Mouse (Mus musculus): ENCODE results near the gene Mrps36.
"Not testable (repeated sequence)": the region's sequence is repeated elsewhere in the genome, so short reads cannot be mapped to it uniquely, and the experiment has no call there.

Gene Mrps36

GRCm38 (mm10) chr13:100744036-100744744 lies at the start of gene Mrps36:
TSS of gene Mrps36 (minus strand) at chr13:100744659.
- DNase-seq (ENCODE audit: low read depth), result peak; percentile 94

DNA sequence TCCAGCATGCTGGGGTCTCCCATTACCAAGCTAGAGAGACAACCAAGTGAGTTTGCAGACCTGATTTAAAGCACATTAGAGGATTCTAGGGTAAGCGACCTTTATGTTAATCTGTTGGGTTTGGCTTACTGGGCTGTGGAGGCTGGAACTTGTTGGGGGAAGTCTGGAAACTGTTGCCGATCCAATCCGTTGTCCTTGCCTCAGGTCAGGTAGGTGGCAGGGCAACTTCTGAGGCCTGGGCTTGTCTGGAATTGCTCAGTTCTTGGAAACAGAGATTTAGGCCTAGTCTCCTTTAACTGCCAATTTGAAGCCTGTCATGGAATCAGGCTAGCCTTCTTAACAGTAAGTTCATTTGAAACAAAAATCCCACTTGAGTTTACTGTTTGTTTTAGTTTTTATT lies 44.6 kb upstream of the Mrps36 start:
- DNase-seq (ENCODE audit: low read depth), result no peak

DNA sequence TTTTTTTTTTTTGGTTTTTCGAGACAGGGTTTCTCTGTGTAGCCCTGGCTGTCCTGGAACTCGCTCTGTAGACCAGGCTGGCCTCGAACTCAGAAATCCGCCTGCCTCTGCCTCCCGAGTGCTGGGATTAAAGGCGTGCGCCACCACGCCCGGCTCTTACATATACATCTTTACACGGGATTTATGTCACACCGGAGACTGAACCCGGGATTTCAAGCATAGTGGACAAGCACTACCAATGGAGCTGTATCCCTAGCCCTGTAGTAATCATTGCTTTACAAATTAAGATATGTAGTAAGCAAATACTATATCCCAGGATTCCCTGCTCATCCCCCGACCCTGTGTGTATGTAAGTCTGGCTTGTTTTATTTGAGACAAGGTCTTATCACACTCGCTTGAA lies 43.6 kb upstream of the Mrps36 start:
- DNase-seq (ENCODE audit: low read depth), result not testable (repeated sequence)

GRCm38 (mm10) chr13:100787316-100788010 lies 43.0 kb upstream of the Mrps36 start:
- no peak for DNase-seq (ENCODE audit: low read depth)

- DNase-seq (ENCODE audit: low read depth), result peak; percentile 97
Observed at GRCm38 (mm10) chr13:100786414-100786867, 42.0 kb upstream of the Mrps36 start, which contains the start of gene Ccnb1. TSS of gene Ccnb1 (minus strand) at chr13:100786570.

- peak; percentile 56 for DNase-seq (ENCODE audit: low read depth)
Observed at GRCm38 (mm10) chr13:100785806-100786413, 41.5 kb upstream of the Mrps36 start.

- peak; percentile 14 for DNase-seq (ENCODE audit: low read depth)
Observed at GRCm38 (mm10) chr13:100777491-100777890, 33.0 kb upstream of the Mrps36 start.

DNA sequence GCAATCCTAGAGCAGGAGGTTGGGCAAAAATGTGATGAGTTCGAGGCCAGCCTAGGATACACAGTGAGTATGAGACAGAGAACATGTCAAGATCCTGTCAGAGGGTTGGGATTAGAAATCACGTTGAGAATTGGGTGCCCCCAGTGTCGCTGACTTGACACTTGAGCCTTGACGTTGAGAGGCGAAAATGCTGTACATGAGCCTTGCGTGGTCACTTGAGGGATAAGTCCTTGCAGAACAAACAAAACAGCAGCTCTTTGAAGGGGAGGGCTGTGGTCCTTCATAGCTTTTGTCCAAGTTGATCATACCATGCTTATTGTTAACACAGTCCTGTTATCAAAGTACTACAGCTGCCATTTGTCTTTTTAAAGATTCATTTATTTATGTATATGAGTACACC lies 32.3 kb upstream of the Mrps36 start:
- peak; percentile 19 for DNase-seq (ENCODE audit: low read depth)

GRCm38 (mm10) chr13:100776056-100776419 lies 31.6 kb upstream of the Mrps36 start:
- DNase-seq (ENCODE audit: low read depth), result no peak

GRCm38 (mm10) chr13:100775252-100776055 lies 31.0 kb upstream of the Mrps36 start, which contains the start of gene Cenph:
TSS of gene Cenph (minus strand) at chr13:100775899.
- peak; percentile 91 for DNase-seq (ENCODE audit: low read depth)

GRCm38 (mm10) chr13:100774704-100775103 lies 30.2 kb upstream of the Mrps36 start:
- DNase-seq (ENCODE audit: low read depth), result peak; percentile 47

DNA sequence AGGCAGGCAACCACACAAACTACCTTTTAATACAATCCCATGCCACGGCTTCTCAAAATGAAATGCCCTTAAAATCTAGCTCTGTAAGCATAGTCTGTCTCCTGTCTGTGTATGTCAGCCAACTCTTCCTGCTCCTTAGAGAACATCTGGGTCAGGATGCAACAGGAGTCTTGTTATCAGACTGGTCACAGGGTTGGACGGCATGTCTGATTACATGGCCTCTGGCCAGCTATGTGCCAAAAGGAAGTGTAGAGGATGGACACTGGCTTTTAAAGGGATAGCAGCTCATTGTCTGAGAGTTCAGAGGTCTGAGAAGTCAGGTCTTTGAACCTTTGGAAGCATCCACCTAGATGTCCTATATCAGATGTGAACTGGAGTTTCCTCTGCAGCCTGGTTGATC lies 10.9 kb upstream of the Mrps36 start:
- DNase-seq (ENCODE audit: low read depth), result peak; percentile 35

- no peak for DNase-seq (ENCODE audit: low read depth)
Observed at GRCm38 (mm10) chr13:100754186-100754585, 9.7 kb upstream of the Mrps36 start.

- DNase-seq (ENCODE audit: low read depth), result no peak
Observed at GRCm38 (mm10) chr13:100753011-100753410, 8.6 kb upstream of the Mrps36 start.

GRCm38 (mm10) chr13:100752529-100752928 lies 8.1 kb upstream of the Mrps36 start:
- DNase-seq (ENCODE audit: low read depth), result no peak

DNA sequence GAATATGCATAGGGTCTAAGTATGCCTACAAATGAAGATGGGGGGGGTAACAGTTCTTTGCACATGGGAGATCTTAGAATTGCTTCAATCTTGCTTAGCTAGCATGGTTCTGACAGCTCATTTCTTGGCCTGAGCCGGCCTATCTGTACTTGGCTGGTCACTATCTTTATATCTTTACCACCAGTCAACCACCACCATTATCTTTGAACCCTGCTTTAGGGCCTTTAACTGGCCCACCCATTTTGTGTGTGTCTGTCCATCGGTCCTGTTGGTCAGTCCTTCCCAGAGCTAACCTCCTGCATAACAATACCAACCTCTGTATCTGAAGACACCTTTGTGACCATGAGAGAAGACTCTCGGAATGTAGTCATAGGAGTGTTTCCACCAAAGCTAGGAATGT lies 6.9 kb upstream of the Mrps36 start:
- peak; percentile 38 for DNase-seq (ENCODE audit: low read depth)

DNA sequence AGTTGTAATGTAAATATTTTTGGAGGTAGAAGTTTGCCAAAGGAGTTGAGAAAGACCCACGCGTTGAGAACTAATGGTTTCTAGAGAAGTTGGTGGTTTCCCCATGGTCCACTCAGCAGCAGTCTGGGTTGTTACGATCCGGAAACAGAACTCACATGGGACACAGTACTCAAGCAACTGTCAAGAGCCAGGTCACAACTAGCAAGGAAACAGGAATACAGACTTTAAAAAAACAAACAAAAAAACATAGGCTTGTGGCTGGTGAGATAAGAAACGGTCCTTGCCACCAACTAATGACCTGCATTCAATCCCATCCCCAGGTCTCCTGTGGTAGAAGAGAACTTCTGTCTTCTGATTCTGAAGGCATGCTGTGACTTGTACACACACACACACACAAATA lies 6.3 kb upstream of the Mrps36 start:
- peak; percentile 75 for DNase-seq (ENCODE audit: low read depth)

GRCm38 (mm10) chr13:100748638-100749037 lies 4.2 kb upstream of the Mrps36 start:
- DNase-seq (ENCODE audit: low read depth), result no peak

GRCm38 (mm10) chr13:100746090-100746489 lies 1.6 kb upstream of the Mrps36 start:
- no peak for DNase-seq (ENCODE audit: low read depth)

DNA sequence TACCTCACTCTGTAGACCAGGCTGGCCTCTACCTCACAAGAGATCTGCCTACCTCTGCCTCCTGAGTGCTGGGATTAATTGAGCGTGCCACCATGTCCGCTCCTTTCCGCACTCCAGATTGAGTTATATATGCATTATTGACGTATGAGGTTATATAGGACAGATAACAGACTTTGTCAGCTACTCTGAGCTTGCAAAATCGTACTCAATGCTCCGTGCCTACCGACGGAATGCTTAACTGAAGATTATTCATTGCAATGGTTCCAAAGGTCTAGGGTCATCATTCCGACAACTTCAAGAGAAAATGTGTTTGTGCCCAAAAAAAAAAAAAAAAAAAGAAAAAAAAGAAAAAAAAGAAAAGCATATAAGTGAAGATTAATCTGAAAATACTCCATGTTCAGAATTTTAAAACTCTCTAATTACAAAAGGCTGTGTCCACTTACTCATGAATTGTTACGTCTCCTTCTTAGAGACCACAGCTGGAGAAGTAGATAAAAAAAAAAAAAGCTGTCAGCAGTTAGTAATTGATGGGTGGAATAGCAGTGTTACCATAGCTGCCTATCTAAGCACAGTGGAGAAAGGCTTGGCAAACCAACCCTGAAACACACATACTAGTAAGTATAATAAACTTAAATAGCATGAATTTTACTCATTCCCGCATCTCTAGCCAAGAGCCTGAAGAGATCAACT lies 968 bp downstream of the Mrps36 start:
- no peak for DNase-seq (ENCODE audit: low read depth)

GRCm38 (mm10) chr13:100742831-100743230 lies 1.6 kb downstream of the Mrps36 start:
- DNase-seq (ENCODE audit: low read depth), result no peak

Measured in 416B (cell line).